In genomic region chr10:45577731-45578297, GRCm38 (mm10) we compare ENCODE assay signal across 8 mouse cellular contexts. TPM values are rescaled to one million over a fixed set of nuclear protein-coding genes. Genes with fewer than 3 reads are reported as not detected.
DNase-seq lines count a peak whose midpoint lies in the region; ATAC-seq and TF ChIP-seq lines count a peak whose summit lies in the region.

Gene Hace1 (plus strand): TSS chr10:45577829.

- TF ChIP-seq CTCF in G1E (IDR thresholded peaks at IDR 0.05; ENCODE audit: low read depth, low read length), result no peak
- no peak for TF ChIP-seq CTCF in testis, adult 2 months (IDR thresholded peaks at IDR 0.05; ENCODE audit: control insufficient read depth, insufficient read depth, insufficient replicate concordance, low read depth, low read length)

- peak; percentile 78 for TF ChIP-seq POLR2A in testis, adult 2 months (IDR thresholded peaks at IDR 0.05; ENCODE audit: control insufficient read depth, low read depth, low read length)

- WGBS in forebrain, embryonic 16.5 days, result under 1% methylated on average over 70 of the region's 79 CpGs
- under 1% methylated on average over 56 of the region's 79 CpGs for WGBS in neural tube, embryonic 14.5 days

- no peaks in the 10 kb centered on the region for H3K27me3 ChIP-seq in G1E (ENCODE audit: insufficient read depth, low read length)
- H3K27me3 ChIP-seq in forebrain, embryonic 16.5 days (replicated peaks; ENCODE audit: control insufficient read depth, insufficient read depth, low read length), result no peaks in the 10 kb centered on the region
- no peaks in the 10 kb centered on the region for H3K27me3 ChIP-seq in neural tube, embryonic 14.5 days (ENCODE audit: control insufficient read depth, insufficient read depth, low read length)
- H3K27me3 ChIP-seq in testis, adult 2 months (ENCODE audit: control insufficient read depth, insufficient read depth, low read length), result no peaks in the 10 kb centered on the region

- peak within 1 kb of the TSS; percentile 98 for H3K27ac ChIP-seq in forebrain, embryonic 16.5 days (ENCODE audit: low read length)
- peak within 1 kb of the TSS; percentile 97 for H3K27ac ChIP-seq in neural tube, embryonic 14.5 days (ENCODE audit: low read depth, low read length)
- peak within 1 kb of the TSS; percentile 95 for H3K27ac ChIP-seq in testis, adult 2 months (ENCODE audit: control insufficient read depth, insufficient read depth, low read depth, low read length)

- intact Hi-C loops in heart, postnatal 36 days (cut with DNase I), result loop anchor here (10.0 kb wide), 1 partner anchor 1313 kb away; the partner anchor contains the start of gene Atg5

- peak within 1 kb of the TSS; percentile 81 for H3K9ac ChIP-seq in forebrain, embryonic 16.5 days (replicated peaks; ENCODE audit: low read depth, low read length)
- peak within 1 kb of the TSS; percentile 91 for H3K9ac ChIP-seq in neural tube, embryonic 14.5 days (replicated peaks; ENCODE audit: low read depth, low read length)

- peaks cover 8% of the 10 kb centered on the region for H3K4me1 ChIP-seq in G1E (ENCODE audit: insufficient read depth, low read depth, low read length)
- H3K4me1 ChIP-seq in forebrain, embryonic 16.5 days (replicated peaks; ENCODE audit: control insufficient read depth, insufficient read depth, low read length), result peaks cover 3% of the 10 kb centered on the region; the same call in 1 of the 2 replicates
- no peaks in the 10 kb centered on the region for H3K4me1 ChIP-seq in neural tube, embryonic 14.5 days (ENCODE audit: control insufficient read depth, insufficient read depth, low read length)
- H3K4me1 ChIP-seq in testis, adult 2 months (ENCODE audit: control insufficient read depth, insufficient read depth, low read length), result no peaks in the 10 kb centered on the region; the same call in 1 of the 2 replicates

- peak within 1 kb of the TSS; percentile 49 for H3K4me2 ChIP-seq in forebrain, embryonic 16.5 days (ENCODE audit: low read length)
- H3K4me2 ChIP-seq in neural tube, embryonic 14.5 days (ENCODE audit: low read depth, low read length), result peak within 1 kb of the TSS; percentile 54

- H3K4me3 ChIP-seq in G1E (ENCODE audit: low read depth, low read length), result peak within 1 kb of the TSS; percentile 80
- H3K4me3 ChIP-seq in forebrain, embryonic 16.5 days (replicated peaks; ENCODE audit: low read length), result peak within 1 kb of the TSS; percentile 74
- peak within 1 kb of the TSS; percentile 84 for H3K4me3 ChIP-seq in neural tube, embryonic 14.5 days (ENCODE audit: low read depth, low read length)
- peak within 1 kb of the TSS; percentile 94 for H3K4me3 ChIP-seq in testis, adult 2 months (ENCODE audit: control insufficient read depth, low read depth, low read length)

- peak; percentile 53 for DNase-seq in G1E (ENCODE audit: low spot score)
- DNase-seq in cerebellum, adult 18-20 months, result peak; percentile 91 to 95
- peak; percentile 84 to 85 for DNase-seq in heart, postnatal 36 days
- peak; percentile 87 to 91 for DNase-seq in layer of hippocampus, adult 18-20 months (ENCODE audit: low spot score in 2 of 2)
- peak; percentile 83 to 86 for DNase-seq in lung, adult 18-20 months

- H3K9me3 ChIP-seq in G1E (replicated peaks), result no peaks in the 10 kb centered on the region
- no peaks in the 10 kb centered on the region for H3K9me3 ChIP-seq in forebrain, embryonic 16.5 days (ENCODE audit: control insufficient read depth, low read length)
- no peaks in the 10 kb centered on the region for H3K9me3 ChIP-seq in neural tube, embryonic 14.5 days (ENCODE audit: control insufficient read depth, low read length)

- ATAC-seq in G1E (ENCODE audit: extremely low read depth, insufficient number of reproducible peaks, low FRiP score, poor library complexity, severe bottlenecking), result peak; percentile 81
- ATAC-seq in forebrain, embryonic 16.5 days, result peak; percentile 99
- peak; percentile 99 for ATAC-seq in neural tube, embryonic 14.5 days (ENCODE audit: low read depth)

- H3K36me3 ChIP-seq in G1E (replicated peaks), result peaks cover 3% of the 10 kb centered on the region
- H3K36me3 ChIP-seq in forebrain, embryonic 16.5 days (ENCODE audit: control insufficient read depth, insufficient read depth), result no peaks in the 10 kb centered on the region
- H3K36me3 ChIP-seq in neural tube, embryonic 14.5 days (ENCODE audit: control insufficient read depth, insufficient read depth, low read length), result no peaks in the 10 kb centered on the region
- no peaks in the 10 kb centered on the region for H3K36me3 ChIP-seq in testis, adult 2 months (ENCODE audit: control insufficient read depth, insufficient read depth, low read length)

RNA-seq across cellular contexts. Expression of gene Hace1, which starts in this region (rescaled TPM):
- total RNA-seq in G1E (2014; fragmentation: Nextera tagmentation) (19.4 and 38.3 TPM in 2 replicates), G1E (2017) (24.6 and 25.5 TPM in 2 replicates)
- 2.0 TPM in 2 replicates for polyA plus RNA-seq in G1E (2012)
- polyA plus RNA-seq in forebrain, embryonic 16.5 days (2015; fragmentation: Nextera tagmentation; extraction: Ambion mirVana), result 16.1 and 18.8 TPM in 2 replicates
- total RNA-seq in heart, postnatal 36 days (2021), result 1 to 10 TPM; 6.7 to 8.3 TPM
- total RNA-seq in layer of hippocampus, adult 18-20 months (2021), result 10 to 100 TPM; 39.0 to 47.5 TPM
- polyA plus RNA-seq in neural tube, embryonic 14.5 days (2014; fragmentation: Nextera tagmentation; extraction: Ambion mirVana), result 15.1 and 20.1 TPM in 2 replicates
- 9.4 and 12.7 TPM in 2 replicates for polyA plus RNA-seq in testis, adult 2 months (2012; rRNA removed)

Comparison
In these comparisons a context has a peak if more than half of its experiments do, and no peak if none do; other contexts are left out.
1. Peak in every context shown above with its lines: DNase-seq, ATAC-seq, H3K4me3 ChIP-seq and H3K27ac ChIP-seq.